Mouse (Mus musculus): ENCODE data around the gene Pde4a.

DNA sequence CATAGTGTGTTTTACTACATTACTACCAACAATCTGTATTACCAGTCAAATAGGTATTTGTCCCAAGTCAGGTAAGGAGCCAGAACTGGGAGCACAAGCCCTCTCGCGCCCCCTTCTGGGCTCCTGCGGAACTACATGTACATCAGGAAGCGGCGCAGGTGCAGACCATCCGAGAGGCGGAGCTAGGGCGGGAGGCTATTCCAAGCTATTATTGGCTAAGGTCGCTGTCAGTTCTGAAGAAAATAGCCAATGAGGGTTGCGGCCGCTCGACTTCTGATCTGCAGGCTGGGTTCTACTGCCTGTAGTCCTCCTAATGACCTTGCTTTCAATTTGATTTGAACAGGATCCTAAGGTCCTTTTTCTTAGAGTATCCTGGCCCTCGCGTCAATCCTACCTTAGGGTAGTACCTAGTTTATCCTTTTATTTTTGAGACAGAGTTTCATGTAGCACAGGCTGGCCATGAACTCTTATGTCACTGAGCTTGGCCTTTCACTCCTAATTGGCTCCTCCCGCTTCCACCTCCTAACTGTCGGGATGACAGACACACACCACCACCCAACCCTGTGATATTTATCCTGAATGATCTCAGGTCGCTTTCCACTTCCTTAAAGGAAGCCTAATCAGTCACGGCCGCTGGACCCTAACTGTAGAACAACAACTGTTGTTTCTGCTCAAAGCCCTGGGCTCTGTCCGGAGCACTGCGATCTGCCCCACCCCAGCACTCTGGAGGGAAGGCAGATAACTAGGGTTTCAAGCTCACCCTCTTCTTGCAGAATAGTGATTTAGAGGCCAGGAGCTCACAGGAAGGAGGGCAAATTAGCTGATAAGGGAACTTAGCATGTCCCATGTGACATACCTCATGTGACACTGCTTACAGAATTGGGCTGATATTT is 55.2 kb downstream of the Pde4a start:
- TF ChIP-seq TAL1 (IDR thresholded peaks at IDR 0.05; ENCODE audit: low read length) (no peak), GATA1 (IDR thresholded peaks at IDR 0.05; ENCODE audit: low read length) (no peak)
